Mouse (Mus musculus): ENCODE data around the gene Adamts20. TPM values are rescaled to one million over a fixed set of nuclear protein-coding genes. Genes with fewer than 3 reads are reported as not detected.
A peak's percentile ranks its signal among the peaks of the same experiment; 100 is the strongest.

Gene Adamts20
- polyA plus RNA-seq, 1 experiment from 2014 or later = 2.2 TPM

DNA sequence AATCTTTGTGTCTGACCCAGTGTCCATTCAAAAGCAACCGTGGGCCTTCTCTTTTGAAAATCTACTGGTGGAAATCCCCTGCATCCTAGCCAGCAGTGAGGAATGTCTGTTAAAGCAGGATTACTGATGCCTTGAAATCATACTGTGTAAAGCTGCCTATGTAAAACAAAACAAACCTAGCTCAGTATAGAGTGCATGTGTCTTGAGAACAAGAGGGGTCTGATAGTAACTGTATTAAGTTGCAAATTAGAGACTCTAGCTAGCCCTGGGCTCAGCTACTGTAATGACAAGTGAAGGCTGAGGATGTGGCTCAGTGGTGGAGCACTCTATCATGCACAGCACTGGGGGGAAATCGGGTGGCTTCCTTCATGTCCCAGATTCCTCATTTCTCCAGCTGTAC lies 22.2 kb downstream of the Adamts20 start:
- Histone ChIP-seq H3K27ac (no peak overlapping the region), H3K9ac (no peak overlapping the region), H3K4me3 (no peak overlapping the region), H3K36me3 (no peaks in the 10 kb centered on the region), H3K9me3 (no peaks in the 10 kb centered on the region), H3K4me2 (no peak overlapping the region), H3K27me3 (no peaks in the 10 kb centered on the region), H3K4me1 (peaks cover 14% of the 10 kb centered on the region)
- WGBS = 60% methylated on average over 2 of the region's 2 CpGs
- ATAC-seq (ENCODE audit: borderline replicate concordance, extremely low read depth, low FRiP score, low TSS enrichment) = no peak

DNA sequence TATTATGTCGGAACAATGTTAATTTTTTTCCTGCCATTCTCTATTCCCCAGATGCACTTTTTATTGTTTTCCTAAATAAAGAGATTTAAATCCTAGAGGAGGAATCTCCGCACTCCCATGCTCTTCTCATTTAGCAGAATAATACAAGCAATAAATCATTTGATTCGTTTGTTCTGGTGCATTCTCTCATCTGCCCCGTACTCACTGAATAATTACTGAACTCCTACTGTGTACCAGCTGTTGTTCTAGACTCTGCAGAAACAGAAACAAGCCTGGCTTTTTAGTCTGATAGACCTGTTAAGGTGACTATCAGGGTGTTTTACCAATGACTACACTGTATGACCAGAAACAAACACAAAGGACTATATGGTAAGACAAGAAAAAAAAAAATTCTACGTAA lies 29.7 kb downstream of the Adamts20 start:
- Histone ChIP-seq H3K4me2 (no peak overlapping the region), H3K27ac (no peak overlapping the region), H3K4me1 (no peaks in the 10 kb centered on the region), H3K4me3 (no peak overlapping the region), H3K27me3 (no peaks in the 10 kb centered on the region), H3K36me3 (no peaks in the 10 kb centered on the region), H3K9ac (no peak overlapping the region), H3K9me3 (no peaks in the 10 kb centered on the region)
- WGBS = 78% methylated on average over 5 of the region's 5 CpGs
- no peak for ATAC-seq (ENCODE audit: borderline replicate concordance, extremely low read depth, low FRiP score, low TSS enrichment)

DNA sequence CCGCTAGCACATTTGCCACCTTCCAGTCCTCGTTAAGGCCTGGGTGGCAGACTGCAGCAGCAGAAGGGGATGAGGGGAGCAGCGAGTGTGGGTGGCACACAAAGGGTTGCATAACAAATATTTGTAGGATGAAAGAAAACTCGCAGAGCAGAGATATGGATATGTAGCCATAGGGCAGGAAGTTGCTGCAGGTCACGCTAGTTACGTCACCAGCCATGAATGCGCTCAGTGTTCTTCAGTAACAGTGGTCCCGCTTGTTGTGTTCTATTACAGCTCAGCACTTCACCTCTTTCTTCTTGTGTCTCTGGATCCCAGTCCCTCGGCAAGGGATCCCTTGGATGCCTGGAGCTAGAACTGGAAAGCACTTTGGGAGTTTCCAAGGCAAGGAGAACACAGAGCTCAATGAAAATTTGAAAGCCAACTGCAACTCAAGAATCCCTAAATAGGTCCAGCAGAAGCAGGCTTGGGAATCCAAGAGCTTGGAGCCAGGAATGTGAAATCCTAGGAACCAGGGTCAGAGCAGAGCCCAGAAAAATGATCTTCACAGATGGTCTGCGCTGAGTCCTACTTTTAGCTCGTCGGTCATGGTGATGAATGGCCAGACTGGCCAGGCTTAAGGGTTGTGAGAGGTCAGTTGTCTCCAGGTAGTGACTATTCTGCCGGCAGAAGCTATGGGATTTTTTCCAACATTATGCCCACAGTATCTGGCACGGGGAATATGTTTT lies 34.4 kb downstream of the Adamts20 start:
- Histone ChIP-seq H3K4me3 (no peak overlapping the region), H3K4me2 (no peak overlapping the region), H3K27ac (no peak overlapping the region), H3K36me3 (no peaks in the 10 kb centered on the region), H3K4me1 (no peaks in the 10 kb centered on the region), H3K27me3 (no peaks in the 10 kb centered on the region), H3K9me3 (no peaks in the 10 kb centered on the region), H3K9ac (no peak overlapping the region)
- ATAC-seq (ENCODE audit: borderline replicate concordance, extremely low read depth, low FRiP score, low TSS enrichment) = no peak
- WGBS = 62% methylated on average over 14 of the region's 14 CpGs

DNA sequence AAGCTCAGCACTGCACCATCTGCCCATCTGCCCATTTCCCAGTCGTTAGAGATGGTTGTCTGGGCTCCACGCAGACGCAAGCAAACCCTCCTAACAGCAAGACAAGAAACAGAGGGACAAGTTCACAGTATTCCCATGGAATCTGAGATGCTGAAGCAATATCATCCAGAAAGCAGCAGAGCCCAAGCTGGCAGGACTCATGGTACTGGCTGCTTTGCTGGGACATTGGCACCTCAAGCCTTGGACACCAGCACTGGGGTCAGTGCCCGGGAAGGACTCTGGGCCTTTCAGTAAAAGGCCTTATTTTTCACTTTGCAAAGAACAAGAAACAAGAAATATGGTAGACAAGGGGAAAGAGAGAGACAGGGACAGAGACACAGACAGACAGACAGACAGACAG lies 36.5 kb downstream of the Adamts20 start:
- no peak overlapping the region for H3K9ac ChIP-seq
- H3K27me3 ChIP-seq = no peaks in the 10 kb centered on the region
- no peak overlapping the region for H3K27ac ChIP-seq
- no peak overlapping the region for H3K4me3 ChIP-seq
- no peak overlapping the region for H3K4me2 ChIP-seq
- 84% methylated on average over 4 of the region's 4 CpGs for WGBS
- H3K36me3 ChIP-seq = no peaks in the 10 kb centered on the region
- no peak for ATAC-seq (ENCODE audit: borderline replicate concordance, extremely low read depth, low FRiP score, low TSS enrichment)
- no peaks in the 10 kb centered on the region for H3K4me1 ChIP-seq
- no peaks in the 10 kb centered on the region for H3K9me3 ChIP-seq

DNA sequence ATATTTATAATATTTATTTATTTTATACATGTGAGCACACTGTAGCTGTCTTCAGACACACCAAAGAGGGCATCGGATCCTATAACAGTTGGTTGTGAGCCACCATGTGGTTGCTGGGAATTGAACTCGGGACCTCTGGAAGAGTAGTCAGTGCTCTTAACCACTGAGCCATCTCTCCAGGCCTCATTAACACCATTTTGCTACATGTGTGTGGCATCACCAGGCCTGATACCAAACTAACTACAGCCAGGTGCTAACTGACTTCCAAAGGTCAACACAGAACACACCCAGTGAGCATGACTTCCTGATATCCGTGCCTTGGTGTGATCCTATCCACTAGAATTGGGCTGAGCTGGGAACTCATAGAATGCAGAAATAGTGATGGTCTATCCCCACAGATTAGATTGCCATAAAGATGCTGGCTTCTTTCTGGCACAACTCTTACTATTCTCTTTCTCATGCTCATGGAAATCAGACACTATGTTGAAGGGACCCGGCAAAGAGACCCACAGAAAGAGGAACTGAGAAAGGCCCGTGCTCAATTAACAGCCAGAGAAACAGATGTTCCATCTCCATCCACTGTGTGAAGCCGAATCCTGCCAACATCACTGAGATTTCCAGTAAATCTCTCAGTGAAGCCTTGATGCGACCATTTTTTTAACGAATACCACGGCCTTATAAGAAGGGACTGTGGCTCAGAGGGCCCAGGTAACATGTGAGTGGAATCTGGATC lies 37.6 kb downstream of the Adamts20 start:
- WGBS = 76% methylated on average over 9 of the region's 9 CpGs
- no peaks in the 10 kb centered on the region for H3K9me3 ChIP-seq
- H3K27ac ChIP-seq = no peak overlapping the region
- H3K9ac ChIP-seq = no peak overlapping the region
- no peak for ATAC-seq (ENCODE audit: borderline replicate concordance, extremely low read depth, low FRiP score, low TSS enrichment)
- no peaks in the 10 kb centered on the region for H3K4me1 ChIP-seq
- no peak overlapping the region for H3K4me3 ChIP-seq
- no peak overlapping the region for H3K4me2 ChIP-seq
- H3K27me3 ChIP-seq = no peaks in the 10 kb centered on the region
- H3K36me3 ChIP-seq = no peaks in the 10 kb centered on the region

GRCm38 (mm10) chr15:94420526-94420925 lies 44.7 kb downstream of the Adamts20 start:
- no peaks in the 10 kb centered on the region for H3K9me3 ChIP-seq
- no peaks in the 10 kb centered on the region for H3K36me3 ChIP-seq
- H3K4me2 ChIP-seq = peak overlapping the region; percentile 29
- H3K27ac ChIP-seq = no peak overlapping the region
- H3K4me1 ChIP-seq = peaks cover 12% of the 10 kb centered on the region; the same call in 1 of the 2 replicates
- H3K9ac ChIP-seq = no peak overlapping the region
- ATAC-seq (ENCODE audit: borderline replicate concordance, extremely low read depth, low FRiP score, low TSS enrichment) = no peak
- H3K27me3 ChIP-seq = no peaks in the 10 kb centered on the region
- 28% methylated on average over 6 of the region's 6 CpGs for WGBS
- no peak overlapping the region for H3K4me3 ChIP-seq

GRCm38 (mm10) chr15:94419167-94419566 lies 46.1 kb downstream of the Adamts20 start:
- Histone ChIP-seq H3K9me3 (no peaks in the 10 kb centered on the region), H3K4me3 (no peak overlapping the region), H3K9ac (no peak overlapping the region), H3K27me3 (no peaks in the 10 kb centered on the region), H3K4me2 (no peak overlapping the region), H3K27ac (no peak overlapping the region), H3K4me1 (peaks cover 12% of the 10 kb centered on the region; the same call in 1 of the 2 replicates), H3K36me3 (no peaks in the 10 kb centered on the region)
- WGBS = 90% methylated on average over 9 of the region's 9 CpGs
- ATAC-seq (ENCODE audit: borderline replicate concordance, extremely low read depth, low FRiP score, low TSS enrichment) = no peak

- Histone ChIP-seq H3K9me3 (no peaks in the 10 kb centered on the region), H3K27me3 (no peaks in the 10 kb centered on the region), H3K36me3 (no peaks in the 10 kb centered on the region), H3K9ac (no peak overlapping the region), H3K4me1 (peaks cover 12% of the 10 kb centered on the region; the same call in 1 of the 2 replicates), H3K4me2 (no peak overlapping the region), H3K27ac (no peak overlapping the region), H3K4me3 (no peak overlapping the region)
- WGBS = 87% methylated on average over 5 of the region's 5 CpGs
- ATAC-seq (ENCODE audit: borderline replicate concordance, extremely low read depth, low FRiP score, low TSS enrichment) = no peak
Measured at GRCm38 (mm10) chr15:94418427-94418826, 46.8 kb downstream of the Adamts20 start.

DNA sequence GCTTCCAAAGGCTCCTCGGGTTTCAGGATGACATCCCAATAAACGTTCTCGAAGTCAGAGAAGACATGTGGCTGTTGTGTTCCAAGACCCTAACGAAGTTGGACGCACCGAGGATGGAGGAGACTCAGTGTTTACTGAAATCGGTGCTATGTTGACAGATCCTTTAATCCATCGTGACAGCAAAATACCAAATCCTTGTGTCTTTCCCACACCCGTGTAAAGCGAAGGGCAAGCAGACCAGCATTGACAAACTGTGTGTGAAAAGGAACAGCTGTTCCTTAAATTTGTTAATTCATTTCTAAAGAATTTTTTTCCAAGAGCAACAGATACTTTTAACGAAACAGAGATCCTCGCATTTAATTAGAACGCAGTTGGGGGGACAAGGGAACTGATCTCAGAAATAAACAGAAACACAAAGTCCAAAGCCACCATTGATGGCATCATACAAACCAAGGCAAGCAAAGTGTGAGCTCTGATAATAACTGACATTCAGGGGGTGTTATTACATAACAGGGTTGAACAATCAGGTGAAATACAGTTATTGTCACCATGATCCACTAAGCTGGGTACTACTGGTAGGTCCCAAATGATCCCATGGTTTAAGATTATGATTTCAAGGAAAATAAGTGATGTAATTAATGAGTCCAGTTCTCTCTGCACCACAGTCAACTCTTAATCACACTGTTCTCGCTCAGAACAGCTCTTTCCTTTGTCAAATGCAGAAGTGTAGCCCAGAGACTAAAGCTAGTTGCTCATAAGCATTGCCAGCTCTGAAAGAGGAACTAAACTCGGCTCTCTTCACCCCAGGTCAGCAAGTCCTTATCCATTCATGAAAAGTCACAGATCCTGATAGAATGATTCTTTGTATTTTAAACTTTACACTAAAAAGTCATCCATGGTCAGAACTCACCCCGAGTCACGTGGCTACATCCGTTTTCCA lies 47.7 kb downstream of the Adamts20 start:
- no peak; the same call in 1 of the 2 replicates for ATAC-seq (ENCODE audit: borderline replicate concordance, extremely low read depth, low FRiP score, low TSS enrichment)
- no peaks in the 10 kb centered on the region for H3K9me3 ChIP-seq
- no peak overlapping the region for H3K4me2 ChIP-seq
- no peak overlapping the region for H3K9ac ChIP-seq
- H3K36me3 ChIP-seq = no peaks in the 10 kb centered on the region
- no peaks in the 10 kb centered on the region for H3K27me3 ChIP-seq
- H3K4me3 ChIP-seq = no peak overlapping the region
- H3K4me1 ChIP-seq = peaks cover 12% of the 10 kb centered on the region; the same call in 1 of the 2 replicates
- H3K27ac ChIP-seq = no peak overlapping the region
- WGBS = 37% methylated on average over 18 of the region's 18 CpGs

DNA sequence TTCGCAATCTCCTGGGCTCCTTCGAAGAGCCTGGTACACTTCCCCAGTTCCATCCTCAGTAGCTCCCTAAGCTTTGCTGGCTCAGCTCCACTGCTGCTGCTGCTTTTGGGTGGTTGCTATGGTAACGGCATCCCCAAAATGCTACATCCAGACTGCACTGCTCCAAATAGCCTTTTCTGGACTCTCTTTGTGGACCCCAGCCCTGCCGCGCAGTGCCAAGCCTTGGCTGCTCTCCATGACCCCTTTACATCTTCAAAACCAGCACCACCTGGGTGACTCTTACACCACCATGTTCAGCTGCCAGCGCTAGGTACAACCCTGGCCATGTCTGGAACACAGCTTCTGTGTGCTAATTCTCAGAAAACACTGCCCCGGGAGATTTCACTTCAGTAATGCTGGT lies 55.4 kb downstream of the Adamts20 start:
- WGBS = 81% methylated on average over 7 of the region's 7 CpGs
- ATAC-seq (ENCODE audit: borderline replicate concordance, extremely low read depth, low FRiP score, low TSS enrichment) = no peak
- H3K4me3 ChIP-seq = no peak overlapping the region
- H3K27ac ChIP-seq = no peak overlapping the region
- H3K9me3 ChIP-seq = no peaks in the 10 kb centered on the region
- H3K9ac ChIP-seq = no peak overlapping the region
- no peaks in the 10 kb centered on the region for H3K4me1 ChIP-seq
- no peaks in the 10 kb centered on the region for H3K36me3 ChIP-seq
- peaks cover 5% of the 10 kb centered on the region for H3K27me3 ChIP-seq
- H3K4me2 ChIP-seq = no peak overlapping the region

DNA sequence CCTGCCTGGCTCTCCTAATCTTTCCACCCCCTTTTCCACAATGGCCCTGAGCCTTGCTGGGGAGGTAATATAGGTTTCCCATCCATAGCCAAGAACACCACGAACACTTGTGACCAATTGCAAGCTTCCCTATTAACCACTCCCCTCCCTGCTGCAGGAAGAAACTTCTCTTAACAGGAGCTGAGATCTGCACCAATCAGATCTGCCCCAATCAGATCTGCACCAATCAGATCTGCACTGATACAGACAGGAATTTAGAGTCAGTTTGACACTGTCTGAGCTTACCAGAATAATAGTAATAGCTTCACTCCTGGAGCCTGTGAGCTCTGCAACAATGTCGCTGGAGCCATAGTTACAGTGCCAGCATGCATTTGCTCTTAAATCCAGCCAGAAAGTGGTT lies 58.9 kb downstream of the Adamts20 start:
- Histone ChIP-seq H3K4me1 (peaks cover 12% of the 10 kb centered on the region), H3K27ac (no peak overlapping the region), H3K4me3 (no peak overlapping the region), H3K9me3 (no peaks in the 10 kb centered on the region), H3K27me3 (peaks cover 16% of the 10 kb centered on the region), H3K4me2 (no peak overlapping the region), H3K9ac (no peak overlapping the region), H3K36me3 (no peaks in the 10 kb centered on the region)
- ATAC-seq (ENCODE audit: borderline replicate concordance, extremely low read depth, low FRiP score, low TSS enrichment) = no peak
- whole genome bisulfite sequencing = 39% methylated on average over 2 of the region's 2 CpGs
